Mouse (Mus musculus): ENCODE results near the gene H2afz. TPM values are rescaled to one million over a fixed set of nuclear protein-coding genes. Genes with fewer than 3 reads are reported as not detected.

Gene H2afz
- total RNA-seq (2021): 100 to 1,000 TPM; 168 to 196 TPM
- long read RNA-seq, experiment 1, transcript H2afz-201 (5 exons, 1,069 nt): major isoform, 80 of 96 reads
- long read RNA-seq, experiment 1, partial matches to known transcripts: 12 of 96 reads
- long read RNA-seq, experiment 1, other reads (novel, unspliced or antisense): 4 of 96 reads
- long read RNA-seq, experiment 2, transcript H2afz-201 (5 exons, 1,069 nt): major isoform, 77 of 88 reads
- long read RNA-seq, experiment 2, partial matches to known transcripts: 11 of 88 reads
- long read RNA-seq, experiment 2, other reads (novel, unspliced or antisense): 0 of 88 reads

DNA sequence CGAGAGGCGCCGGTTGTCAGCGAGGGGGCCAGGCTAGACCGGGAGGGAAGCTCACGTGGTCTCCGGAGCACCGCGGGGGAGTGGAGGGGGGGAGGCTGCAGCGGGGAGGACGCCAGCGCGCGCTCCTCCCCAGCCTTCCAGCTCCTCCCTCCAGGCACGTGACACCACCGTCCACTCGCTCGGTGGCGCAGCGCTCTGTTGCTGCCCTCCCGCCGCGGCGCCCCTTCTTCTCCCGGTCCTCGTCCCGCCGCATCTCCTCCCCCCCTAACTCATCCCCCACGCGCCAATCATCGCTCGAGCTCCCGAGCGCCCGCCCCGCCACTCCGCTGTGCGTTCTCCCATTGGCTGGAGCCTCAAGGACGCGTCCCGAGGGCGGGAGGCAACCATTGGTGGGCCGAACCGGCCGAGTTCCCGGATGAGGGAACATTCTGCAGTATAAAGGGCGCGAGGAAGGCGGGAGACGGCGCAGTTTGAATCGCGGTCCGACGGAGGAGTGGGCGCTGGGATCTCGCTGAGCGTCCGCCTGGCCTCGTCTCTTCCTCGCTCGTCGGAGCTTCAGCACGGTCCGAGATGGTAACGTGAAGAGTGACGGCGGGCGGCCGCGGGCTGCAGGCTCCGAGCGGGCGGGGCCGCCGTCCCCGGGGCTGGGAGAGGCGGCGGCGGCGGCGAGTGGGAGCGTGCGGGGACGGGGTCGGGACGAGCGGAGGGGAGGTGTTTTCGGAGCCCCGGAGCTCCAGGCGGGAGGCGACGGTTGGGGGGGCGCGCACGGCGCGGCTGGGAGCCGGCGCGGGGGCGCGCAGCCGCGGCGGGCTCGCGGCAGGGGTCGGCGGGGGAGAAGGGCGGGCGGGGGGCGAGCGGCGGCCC is at the start of gene H2afz:
Gene H2afz (plus strand): TSS at position 364 of the 864 bp plus-strand sequence.
- intact Hi-C loops (cut with DNase I): loop anchor here (5.0 kb wide), 1 partner anchor 578 kb away; the partner anchor contains the start of gene Adh5
- no peak; the same call in 1 of the 2 replicates for TF ChIP-seq CTCF (IDR thresholded peaks at IDR 0.05)
- peak within 1 kb of the TSS; percentile 87 for H3K4me3 ChIP-seq
- DNase-seq (ENCODE audit: extremely low spot score in 1 of 2, low spot score in 2 of 2): peak; percentile 98 to 99
- H3K27ac ChIP-seq: peak within 1 kb of the TSS; percentile 96

GRCm38 (mm10) chr3:137818713-137819112 is 45.6 kb upstream of the H2afz start:
- intact Hi-C loops (cut with DNase I): loop anchor here (2.0 kb wide), 1 partner anchor 40 kb away; no protein-coding TSS in a partner anchor
- no peak overlapping the region for H3K27ac ChIP-seq
- DNase-seq (ENCODE audit: extremely low spot score in 1 of 2, low spot score in 2 of 2): no peak
- no peak overlapping the region for H3K4me3 ChIP-seq
- peak; percentile 44 for TF ChIP-seq CTCF (IDR thresholded peaks at IDR 0.05)

DNA sequence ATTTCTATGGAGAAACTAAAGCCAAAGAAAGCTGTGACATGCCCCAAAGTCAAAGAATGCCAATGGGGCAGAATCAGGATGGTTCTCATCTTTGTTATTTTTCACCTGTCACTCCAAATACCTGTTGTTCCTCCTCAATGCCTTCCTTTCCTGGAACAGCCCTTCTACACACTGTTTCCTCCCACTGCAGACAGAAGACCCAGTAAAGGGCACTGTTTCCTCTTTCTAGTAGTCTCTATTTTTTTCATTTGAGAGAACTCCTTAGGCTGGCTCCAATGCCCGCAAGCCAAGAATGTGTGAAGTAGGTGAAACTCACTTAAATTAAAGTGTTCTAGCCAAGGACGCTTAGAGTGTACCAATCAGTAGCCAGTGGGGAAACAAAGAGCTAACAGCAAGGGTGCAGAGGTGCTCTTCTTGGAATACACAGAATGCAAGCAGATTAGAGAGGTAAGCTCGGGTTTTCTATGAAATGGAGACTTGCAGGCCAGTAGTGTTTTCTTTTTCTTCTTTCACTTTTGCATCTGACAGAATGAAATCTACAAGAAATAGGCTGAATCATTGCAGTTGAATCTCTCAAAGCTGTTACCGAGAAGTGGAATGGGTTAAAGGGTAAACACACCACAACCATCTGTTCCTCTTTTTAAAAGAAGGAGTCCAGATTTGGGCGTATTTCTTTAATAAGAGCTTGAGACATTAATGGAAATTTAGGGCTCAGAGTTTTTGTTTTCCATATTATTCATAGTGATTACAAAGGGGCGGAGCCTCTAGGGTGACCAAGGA is 43.4 kb upstream of the H2afz start:
- no peak for DNase-seq (ENCODE audit: extremely low spot score in 1 of 2, low spot score in 2 of 2)
- no peak overlapping the region for H3K27ac ChIP-seq
- intact Hi-C loops (cut with DNase I): no loop called here
- no peak for TF ChIP-seq CTCF (IDR thresholded peaks at IDR 0.05)
- H3K4me3 ChIP-seq: no peak overlapping the region

DNA sequence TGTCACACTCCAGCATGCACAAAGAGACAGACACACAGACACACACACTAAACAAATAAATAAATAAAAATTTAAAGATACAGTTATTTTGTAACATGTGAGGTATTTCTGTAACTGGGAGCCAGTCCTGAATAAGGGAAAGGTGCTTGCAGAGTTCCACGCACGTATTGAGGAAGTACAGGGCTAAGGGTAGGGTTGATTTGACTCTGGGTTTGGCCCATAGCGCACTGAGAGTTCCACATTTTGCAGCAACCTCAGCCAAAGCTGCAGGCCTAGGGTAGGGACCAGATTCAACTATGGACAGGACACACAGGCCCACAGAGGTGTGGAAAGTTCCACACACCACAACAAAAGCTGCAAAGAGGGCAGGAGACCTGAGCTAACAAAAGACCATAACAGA is 41.0 kb upstream of the H2afz start:
- intact Hi-C loops (cut with DNase I): no loop called here

GRCm38 (mm10) chr3:137827678-137828077 is 36.6 kb upstream of the H2afz start:
- no peak for DNase-seq (ENCODE audit: extremely low spot score in 1 of 2, low spot score in 2 of 2)
- no peak for TF ChIP-seq CTCF (IDR thresholded peaks at IDR 0.05)
- intact Hi-C loops (cut with DNase I): no loop called here
- H3K27ac ChIP-seq: no peak overlapping the region
- no peak overlapping the region for H3K4me3 ChIP-seq

More for the DNA sequence above, 41.0 kb upstream of the H2afz start:
- no peak for TF ChIP-seq CTCF (IDR thresholded peaks at IDR 0.05)
- Histone ChIP-seq H3K27ac (no peak overlapping the region), H3K4me3 (no peak overlapping the region)
- DNase-seq (ENCODE audit: extremely low spot score in 1 of 2, low spot score in 2 of 2): no peak

DNA sequence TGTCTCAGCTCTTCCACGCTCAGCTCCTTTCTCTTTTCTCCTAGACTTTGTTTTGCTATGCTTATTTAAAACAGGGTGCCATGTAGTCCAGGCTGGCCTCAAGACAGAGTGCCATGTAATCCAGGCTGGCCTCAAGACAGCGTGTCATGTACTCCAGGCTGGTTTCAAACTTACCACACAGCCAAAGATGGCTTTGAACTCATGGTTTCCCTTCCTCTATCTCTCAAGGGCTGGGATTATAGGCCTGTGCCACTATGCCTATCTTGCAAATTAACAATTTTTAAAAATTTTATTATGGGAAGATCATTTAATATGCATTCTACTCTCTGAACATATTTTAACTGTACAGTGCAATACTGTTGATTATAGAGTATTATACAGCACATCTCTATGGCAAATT is 33.1 kb upstream of the H2afz start:
- TF ChIP-seq CTCF (IDR thresholded peaks at IDR 0.05): no peak
- Histone ChIP-seq H3K27ac (no peak overlapping the region), H3K4me3 (no peak overlapping the region)
- DNase-seq (ENCODE audit: extremely low spot score in 1 of 2, low spot score in 2 of 2): no peak
- intact Hi-C loops (cut with DNase I): no loop called here

GRCm38 (mm10) chr3:137833128-137833527 is 31.2 kb upstream of the H2afz start:
- H3K27ac ChIP-seq: no peak overlapping the region
- H3K4me3 ChIP-seq: no peak overlapping the region
- intact Hi-C loops (cut with DNase I): no loop called here
- no peak for TF ChIP-seq CTCF (IDR thresholded peaks at IDR 0.05)
- DNase-seq (ENCODE audit: extremely low spot score in 1 of 2, low spot score in 2 of 2): no peak

- no peak overlapping the region for H3K4me3 ChIP-seq
- no peak for TF ChIP-seq CTCF (IDR thresholded peaks at IDR 0.05)
- no peak overlapping the region for H3K27ac ChIP-seq
- intact Hi-C loops (cut with DNase I): no loop called here
- no peak for DNase-seq (ENCODE audit: extremely low spot score in 1 of 2, low spot score in 2 of 2)
Observed at GRCm38 (mm10) chr3:137833698-137834097, 30.6 kb upstream of the H2afz start.

GRCm38 (mm10) chr3:137836543-137836942 is 27.7 kb upstream of the H2afz start:
- no peak overlapping the region for H3K4me3 ChIP-seq
- TF ChIP-seq CTCF (IDR thresholded peaks at IDR 0.05): no peak
- intact Hi-C loops (cut with DNase I): no loop called here
- no peak overlapping the region for H3K27ac ChIP-seq
- DNase-seq (ENCODE audit: extremely low spot score in 1 of 2, low spot score in 2 of 2): no peak

DNA sequence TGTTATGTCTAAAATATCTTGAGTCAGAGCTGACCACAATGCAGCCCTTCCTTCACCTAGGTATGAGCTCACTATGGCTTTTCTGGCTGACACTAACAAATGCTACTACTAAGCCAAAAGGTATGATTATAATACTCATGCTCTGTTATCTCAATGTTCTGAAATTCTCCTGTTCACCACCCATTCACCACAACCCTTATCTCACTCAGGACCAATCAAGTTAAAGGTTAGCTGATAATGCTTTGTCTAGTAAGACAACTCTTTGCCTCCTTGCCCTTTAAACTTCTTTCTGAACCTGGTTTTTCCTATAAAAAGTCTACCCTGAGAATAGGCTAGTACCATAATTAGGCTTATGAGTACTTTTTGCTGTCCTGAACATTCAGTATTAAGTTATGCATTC is 26.1 kb upstream of the H2afz start:
- no peak for DNase-seq (ENCODE audit: extremely low spot score in 1 of 2, low spot score in 2 of 2)
- no peak overlapping the region for H3K27ac ChIP-seq
- H3K4me3 ChIP-seq: no peak overlapping the region
- intact Hi-C loops (cut with DNase I): no loop called here
- TF ChIP-seq CTCF (IDR thresholded peaks at IDR 0.05): no peak

DNA sequence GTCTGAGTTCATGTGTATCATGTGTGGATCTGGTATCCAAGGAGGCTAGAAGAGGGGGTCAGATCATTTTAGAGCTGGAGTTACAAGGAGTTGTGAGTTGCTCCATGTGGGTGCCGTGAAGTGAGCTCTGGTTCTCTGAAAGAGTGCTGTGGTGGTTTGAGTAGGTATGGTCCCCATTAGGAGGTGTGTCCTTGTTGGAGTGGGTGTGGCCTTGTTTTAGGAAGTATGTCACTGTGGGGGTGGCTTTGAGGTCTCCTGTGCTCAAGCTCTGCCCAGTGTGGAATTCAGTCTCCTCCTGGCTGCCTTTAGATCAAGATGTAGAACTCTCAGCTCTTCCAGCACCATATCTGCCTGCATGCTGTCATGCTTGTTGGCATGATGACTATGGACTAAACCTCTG is 21.3 kb upstream of the H2afz start:
- no peak overlapping the region for H3K4me3 ChIP-seq
- no peak for DNase-seq (ENCODE audit: extremely low spot score in 1 of 2, low spot score in 2 of 2)

GRCm38 (mm10) chr3:137844263-137844662 is 20.0 kb upstream of the H2afz start:
- H3K4me3 ChIP-seq: no peak overlapping the region
- H3K27ac ChIP-seq: no peak overlapping the region
- DNase-seq (ENCODE audit: extremely low spot score in 1 of 2, low spot score in 2 of 2): no peak
- no peak for TF ChIP-seq CTCF (IDR thresholded peaks at IDR 0.05)
- intact Hi-C loops (cut with DNase I): no loop called here

More for the DNA sequence above, 21.3 kb upstream of the H2afz start:
- no peak overlapping the region for H3K27ac ChIP-seq
- intact Hi-C loops (cut with DNase I): no loop called here
- TF ChIP-seq CTCF (IDR thresholded peaks at IDR 0.05): no peak
